Mouse (Mus musculus) bone marrow, adult 2 months (tissue): ENCODE measurements around the gene Sdk1. TPM values are rescaled to one million over a fixed set of nuclear protein-coding genes. Genes with fewer than 3 reads are reported as not detected.

Source experiments
- H3K27ac ChIP-seq: fragments of 200-500 bp; 2 replicates; pipeline ENCODE4 v1.5.1; 2012; ENCODE audit warnings: low read depth, mild to moderate bottlenecking, control low read depth, inconsistent platforms, low read length; ENCODE audit not compliant: control insufficient read depth, poor library complexity, insufficient read depth
- H3K4me1 ChIP-seq: fragments of 200-500 bp; 2 replicates; pipeline ENCODE4 v1.6.1; 2011; ENCODE audit warnings: low read length; ENCODE audit not compliant: control insufficient read depth, insufficient read depth
- H3K4me3 ChIP-seq: fragments of 200-500 bp; replicated peaks from 2 replicates; pipeline ENCODE3; 2011; ENCODE audit warnings: mild to moderate bottlenecking, low read depth, low read length, control low read depth; ENCODE audit not compliant: control insufficient read depth
- CTCF ChIP-seq: fragments of 200-500 bp; IDR thresholded peaks from 2 replicates; pipeline ENCODE4 v1.5.1; 2011; ENCODE audit warnings: low read length, control low read depth; ENCODE audit not compliant: control insufficient read depth, insufficient read depth
- POLR2A ChIP-seq: fragments of 200-500 bp; IDR thresholded peaks from 2 replicates; pipeline ENCODE4 v1.6.1; 2011; ENCODE audit warnings: low read depth, mild to moderate bottlenecking, control low read depth, low read length, borderline replicate concordance; ENCODE audit not compliant: control insufficient read depth
- WGBS: fragments of 180-500 bp; shearing (Covaris S2); methylation state at CpG from one replicate; pipeline ENCODE4 v1.1.7; 2018; 5-methylcytosine and 5-hydroxymethylcytosine counted together
- polyA plus RNA-seq: library from polyadenylated mRNA; stranded (reverse); fragments of >200 nt; gene quantifications from 2 replicates; pipeline ENCODE4 v1.2.4, GENCODE M21; 2011; ENCODE audit warnings: low replicate concordance; ENCODE audit not compliant: missing spikeins, insufficient read depth, insufficient read length

Sdk1 gene
- polyA plus RNA-seq, 1 experiment, result 0.27 TPM

DNA sequence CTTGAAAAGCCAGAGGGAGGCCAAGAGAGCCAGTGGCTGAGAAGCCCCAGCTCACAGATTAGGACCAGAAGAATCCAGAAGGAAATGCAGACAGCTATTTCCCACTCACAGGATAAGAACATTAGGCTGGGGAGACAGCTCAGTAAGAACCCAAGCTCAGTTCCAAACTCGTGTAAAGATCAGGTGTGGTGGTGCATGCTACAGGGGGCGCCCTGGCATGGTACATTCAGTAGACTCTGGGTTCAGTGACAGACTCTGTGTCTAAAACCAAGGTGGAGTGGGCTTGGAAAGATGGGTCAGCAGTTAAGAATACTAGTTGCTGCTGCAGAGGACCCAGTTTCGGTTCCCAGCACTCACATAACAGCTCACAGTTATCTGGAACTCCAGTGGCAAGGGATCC lies 832.6 kb downstream of the Sdk1 start:
- TF ChIP-seq CTCF (no peak), POLR2A (no peak)
- H3K4me1 ChIP-seq, result no peaks in the 10 kb centered on the region
- 78% methylated on average over 3 of the region's 3 CpGs for WGBS

DNA sequence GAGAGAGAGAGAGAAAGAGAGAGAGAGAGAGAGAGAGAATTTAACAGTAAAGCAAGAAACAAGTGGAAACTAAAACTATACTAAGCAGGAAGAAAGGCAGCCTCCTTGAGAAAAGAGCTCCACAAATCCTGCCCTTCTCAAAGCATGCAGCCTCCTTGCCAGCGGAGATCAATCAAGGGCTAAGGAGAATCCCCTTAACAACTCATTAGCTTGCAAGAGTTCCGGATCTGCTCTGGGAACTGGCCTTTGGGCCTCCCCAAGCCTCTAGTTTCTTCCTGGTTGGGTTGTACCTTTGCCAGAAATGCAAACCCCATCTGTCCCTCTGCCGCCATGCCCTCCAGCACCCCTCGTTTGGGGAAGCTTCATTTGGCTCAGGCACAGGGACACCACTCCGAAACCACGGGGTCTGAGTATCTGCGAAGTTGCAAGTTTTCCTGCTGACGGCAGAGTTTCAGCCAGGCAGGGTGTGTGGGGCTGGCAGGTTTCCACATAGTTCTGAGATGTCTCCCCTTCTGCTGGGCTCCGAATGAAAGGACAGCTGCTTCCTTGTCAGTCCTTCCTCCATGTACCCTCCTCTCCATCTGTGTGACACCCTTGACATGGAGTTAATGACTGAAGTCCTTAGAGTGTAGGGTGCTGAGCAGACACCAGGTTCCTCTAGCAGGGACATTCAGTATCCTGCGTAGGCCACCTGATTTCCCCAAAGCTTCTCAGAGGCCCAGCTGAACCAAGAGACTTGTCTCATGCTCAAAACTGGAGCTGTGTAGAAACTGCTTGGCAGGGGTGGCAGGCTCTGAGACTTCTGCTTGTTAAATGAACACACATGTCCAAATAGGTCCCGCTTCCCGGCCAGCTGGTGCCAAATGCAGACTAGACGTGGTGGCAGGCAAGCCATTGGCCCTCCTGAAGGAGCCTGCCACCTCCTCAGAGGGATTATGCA lies 833.5 kb downstream of the Sdk1 start:
- no peaks in the 10 kb centered on the region for H3K4me1 ChIP-seq
- 48% methylated on average over 13 of the region's 13 CpGs for WGBS
- no peak for TF ChIP-seq CTCF
- no peak for TF ChIP-seq POLR2A
- no peak overlapping the region for H3K4me3 ChIP-seq
- no peak overlapping the region for H3K27ac ChIP-seq

More for the DNA sequence above, 832.6 kb downstream of the Sdk1 start:
- Histone ChIP-seq H3K4me3 (no peak overlapping the region), H3K27ac (no peak overlapping the region)

DNA sequence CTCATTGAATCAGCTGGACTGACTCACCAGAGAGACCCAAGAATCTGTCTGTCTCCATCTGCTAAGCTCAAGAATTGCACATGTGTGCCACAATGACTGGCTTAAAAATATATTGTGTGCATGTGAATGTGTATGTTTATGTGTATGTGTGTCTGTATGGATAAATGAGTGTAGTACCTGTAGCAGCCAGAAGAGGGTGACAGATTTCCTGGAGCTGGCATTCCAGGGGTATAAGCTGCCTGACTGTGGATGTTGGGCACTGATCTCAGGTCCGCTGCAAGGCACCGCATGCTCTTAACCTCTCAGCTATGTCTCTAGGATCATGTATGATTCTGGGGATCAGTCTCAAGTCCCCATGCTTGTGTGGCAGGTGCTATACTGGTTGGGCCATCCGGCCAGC lies 839.4 kb downstream of the Sdk1 start:
- H3K4me1 ChIP-seq, result no peaks in the 10 kb centered on the region
- WGBS, result 89% methylated on average over 3 of the region's 3 CpGs
- H3K4me3 ChIP-seq, result no peak overlapping the region
- TF ChIP-seq POLR2A (no peak), CTCF (peak; percentile 17; the same call in 1 of the 2 replicates)
- no peak overlapping the region for H3K27ac ChIP-seq

DNA sequence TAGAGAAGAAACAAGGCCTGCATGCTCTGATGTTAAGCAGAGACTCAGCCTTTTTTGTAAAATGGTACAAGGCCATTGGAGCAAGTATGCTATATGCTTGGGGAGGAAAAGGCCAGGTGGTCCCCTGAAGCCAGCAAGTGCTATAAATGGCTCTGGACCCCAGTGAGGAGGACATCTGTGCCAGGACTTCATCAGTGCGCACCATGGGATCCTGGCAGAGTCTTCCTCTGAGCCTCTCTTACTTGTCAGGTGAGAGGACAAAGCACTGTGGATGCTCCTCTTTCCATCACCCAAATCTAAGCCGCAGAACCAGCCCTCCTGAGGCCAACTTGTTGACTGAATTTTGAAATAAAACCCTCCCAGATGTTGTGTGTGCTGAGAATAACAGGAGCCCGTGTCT lies 839.8 kb downstream of the Sdk1 start:
- Histone ChIP-seq H3K4me1 (no peaks in the 10 kb centered on the region), H3K27ac (no peak overlapping the region), H3K4me3 (no peak overlapping the region)
- TF ChIP-seq POLR2A, result no peak
- TF ChIP-seq CTCF, result no peak
- 82% methylated on average over 3 of the region's 3 CpGs for WGBS

DNA sequence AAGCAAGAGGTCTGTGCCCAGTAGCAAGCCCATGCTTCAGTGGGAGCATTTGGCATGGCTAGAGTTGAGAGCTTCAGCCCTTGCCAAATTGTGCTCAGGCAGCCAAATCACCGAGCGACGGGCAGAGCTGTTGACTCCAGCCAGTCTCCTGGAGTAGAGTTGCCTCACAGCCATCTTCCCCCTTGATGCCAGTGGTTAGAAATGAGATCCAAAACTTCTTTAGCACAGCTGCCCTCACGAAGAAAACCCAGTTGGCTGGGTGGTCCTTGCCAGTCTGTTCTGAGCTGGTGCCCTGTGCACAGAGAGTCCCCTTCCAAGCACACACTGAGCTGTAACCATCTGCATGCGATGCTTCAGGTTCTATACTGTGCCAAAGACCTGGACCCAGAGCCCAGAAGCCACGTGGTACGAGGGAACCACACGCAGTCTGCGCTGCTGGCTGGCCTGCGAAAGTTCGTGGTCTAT lies 855.1 kb downstream of the Sdk1 start:
- no peak for TF ChIP-seq CTCF
- TF ChIP-seq POLR2A, result no peak
- Histone ChIP-seq H3K4me1 (no peaks in the 10 kb centered on the region; the same call in 1 of the 2 replicates), H3K4me3 (no peak overlapping the region), H3K27ac (no peak overlapping the region)
- 81% methylated on average over 11 of the region's 11 CpGs for WGBS

DNA sequence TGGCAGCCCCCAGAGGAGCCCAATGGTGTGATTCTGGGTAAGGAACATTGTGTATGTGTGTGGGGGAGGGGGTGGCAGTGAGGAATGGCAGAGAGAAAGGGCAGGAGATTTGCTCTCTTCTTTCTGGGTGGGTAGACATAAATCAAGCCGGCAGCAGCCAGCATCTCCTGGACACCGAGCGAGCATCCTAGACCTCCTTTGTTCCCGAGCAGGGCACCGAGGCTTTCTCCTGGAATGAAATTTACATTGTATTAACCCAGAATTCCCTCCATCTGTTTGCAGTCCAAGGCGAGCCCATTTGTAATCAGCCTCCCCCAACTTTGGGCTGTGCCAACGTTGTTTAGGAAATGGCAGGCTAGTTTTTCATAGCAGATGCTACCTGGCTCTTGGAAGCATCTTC lies 858.9 kb downstream of the Sdk1 start:
- Histone ChIP-seq H3K4me3 (no peak overlapping the region), H3K4me1 (no peaks in the 10 kb centered on the region; the same call in 1 of the 2 replicates), H3K27ac (no peak overlapping the region)
- WGBS, result 84% methylated on average over 7 of the region's 7 CpGs
- TF ChIP-seq CTCF (no peak), POLR2A (no peak)

DNA sequence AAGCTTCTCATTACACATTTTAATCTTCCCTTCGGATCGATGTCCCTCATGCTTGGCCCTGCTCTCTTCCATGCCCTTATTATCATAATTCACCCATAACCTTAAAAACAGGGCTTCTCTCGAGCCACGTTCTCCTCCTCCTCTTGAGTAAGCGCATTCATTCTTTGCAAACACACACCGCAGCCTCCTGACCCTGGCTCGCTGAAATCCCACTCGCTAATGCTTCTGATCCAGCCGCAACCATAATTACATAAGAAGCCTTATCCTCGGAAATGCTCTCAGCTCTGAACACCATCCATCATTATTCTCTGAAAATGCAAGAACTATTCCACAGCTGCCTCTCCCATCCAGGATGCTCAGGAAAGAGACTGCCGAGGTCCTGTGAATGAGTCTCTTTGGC lies 866.1 kb downstream of the Sdk1 start:
- no peak overlapping the region for H3K4me3 ChIP-seq
- TF ChIP-seq CTCF (no peak), POLR2A (no peak)
- 78% methylated on average over 11 of the region's 11 CpGs for WGBS
- no peak overlapping the region for H3K27ac ChIP-seq
- H3K4me1 ChIP-seq, result no peaks in the 10 kb centered on the region

DNA sequence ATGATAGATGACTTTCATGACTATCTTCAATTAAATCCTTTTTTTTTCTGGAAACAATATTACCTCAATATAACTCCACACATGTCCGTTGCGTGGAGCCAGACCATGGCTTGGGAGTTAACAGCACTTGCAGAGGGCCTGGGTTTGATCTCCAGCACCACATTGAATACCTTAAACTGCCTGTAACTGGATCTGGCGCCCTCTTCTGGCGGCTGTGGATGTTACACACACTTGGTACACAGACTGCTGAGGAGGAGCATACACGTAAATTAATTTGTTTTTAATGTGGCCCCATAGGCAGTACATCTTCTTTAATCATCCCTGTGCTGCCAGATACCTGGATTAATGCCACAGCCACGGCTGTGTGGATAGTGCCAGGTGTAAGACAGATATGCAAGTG lies 870.7 kb downstream of the Sdk1 start:
- Histone ChIP-seq H3K4me1 (no peaks in the 10 kb centered on the region), H3K27ac (no peak overlapping the region), H3K4me3 (no peak overlapping the region)
- TF ChIP-seq POLR2A (no peak), CTCF (0 out of 2 replicates have a peak, but pooled peaks have one; percentile 3)
- WGBS, result 84% methylated on average over 6 of the region's 6 CpGs
